ENCODE assay signal across 27 mouse cellular contexts in genomic region chr2:130515791-130516190, GRCm38 (mm10). TPM values are rescaled to one million over a fixed set of nuclear protein-coding genes. Genes with fewer than 3 reads are reported as not detected.
DNase-seq lines count a peak whose midpoint lies in the region; ATAC-seq and TF ChIP-seq lines count a peak whose summit lies in the region.
"Had no signal": no experiment of that assay in that cellular context is flagged by ENCODE, and none has a peak within 500 bp of the region (broad histone marks: within the 10 kb centered on the region; RNA-seq: fewer than 3 reads in every experiment).

No protein-coding gene starts in this region.

- TF ChIP-seq EP300 in stomach, postnatal 0 days (optimal IDR thresholded peaks at IDR 0.05) = no peak

- no peaks in the 10 kb centered on the region for H3K9me3 ChIP-seq in forebrain, embryonic 13.5 days (replicated peaks)
- H3K9me3 ChIP-seq in forebrain, embryonic 12.5 days = no peaks in the 10 kb centered on the region
- H3K9me3 ChIP-seq in megakaryocyte, embryonic 14.5 days = no peaks in the 10 kb centered on the region
- H3K9me3 ChIP-seq in stomach, embryonic 16.5 days (replicated peaks; ENCODE audit: control insufficient read depth, low read length) = no peaks in the 10 kb centered on the region
- no peaks in the 10 kb centered on the region for H3K9me3 ChIP-seq in stomach, postnatal 0 days (ENCODE audit: control insufficient read depth, low read length)
- H3K9me3 ChIP-seq: heart, embryonic 13.5 days; limb, embryonic 12.5 days; liver, embryonic 15.5 days had no signal

- no peak for ATAC-seq in forebrain, embryonic 13.5 days
- ATAC-seq in forebrain, embryonic 12.5 days (ENCODE audit: low FRiP score) = no peak
- no peak for ATAC-seq in megakaryocyte, adult 5-6 weeks (ENCODE audit: poor library complexity, severe bottlenecking)
- no peak for ATAC-seq in stomach, embryonic 16.5 days (ENCODE audit: insufficient read depth, low FRiP score)
- no peak for ATAC-seq in stomach, postnatal 0 days (ENCODE audit: low FRiP score, low TSS enrichment)
- no peak for ATAC-seq in frontal cortex, adult (ENCODE audit: low TSS enrichment)
- ATAC-seq: forebrain, postnatal 0 days; inflammation-experienced regulatory T-cells, adult 6 months; Patski had no signal

- 0 out of 2 replicates have a peak, but pooled peaks cover 7% of the 10 kb centered on the region for H3K4me1 ChIP-seq in forebrain, embryonic 13.5 days
- H3K4me1 ChIP-seq in forebrain, embryonic 12.5 days = peaks cover 12% of the 10 kb centered on the region
- peaks cover 64% of the 10 kb centered on the region for H3K4me1 ChIP-seq in megakaryocyte, embryonic 14.5 days
- H3K4me1 ChIP-seq in stomach, embryonic 16.5 days (ENCODE audit: control insufficient read depth, insufficient read depth, low read length) = no peaks in the 10 kb centered on the region
- H3K4me1 ChIP-seq in stomach, postnatal 0 days (replicated peaks; ENCODE audit: control insufficient read depth, insufficient read depth) = no peaks in the 10 kb centered on the region
- H3K4me1 ChIP-seq: heart, embryonic 13.5 days; limb, embryonic 12.5 days; liver, embryonic 15.5 days had no signal

- peaks cover 45% of the 10 kb centered on the region for H3K36me3 ChIP-seq in forebrain, embryonic 13.5 days (ENCODE audit: poor library complexity, severe bottlenecking)
- peaks cover 36% of the 10 kb centered on the region for H3K36me3 ChIP-seq in forebrain, embryonic 12.5 days (replicated peaks)
- peaks cover 86% of the 10 kb centered on the region for H3K36me3 ChIP-seq in megakaryocyte, embryonic 14.5 days (replicated peaks; ENCODE audit: low read length)
- no peaks in the 10 kb centered on the region; the same call in 1 of the 2 replicates for H3K36me3 ChIP-seq in stomach, embryonic 16.5 days (ENCODE audit: control insufficient read depth, insufficient read depth, low read length)
- H3K36me3 ChIP-seq in stomach, postnatal 0 days (ENCODE audit: control insufficient read depth, insufficient read depth, low read length) = peaks cover 13% of the 10 kb centered on the region; the same call in 1 of the 2 replicates

- no peak overlapping the region for H3K4me2 ChIP-seq in forebrain, embryonic 13.5 days
- no peak overlapping the region for H3K4me2 ChIP-seq in forebrain, embryonic 12.5 days
- H3K4me2 ChIP-seq in stomach, embryonic 16.5 days (ENCODE audit: low read depth, low read length) = no peak overlapping the region
- no peak overlapping the region for H3K4me2 ChIP-seq in stomach, postnatal 0 days (replicated peaks; ENCODE audit: low read depth)
- H3K4me2 ChIP-seq: heart, embryonic 13.5 days; limb, embryonic 12.5 days; liver, embryonic 15.5 days; lung, embryonic 14.5 days had no signal

- no peaks in the 10 kb centered on the region for H3K27me3 ChIP-seq in forebrain, embryonic 13.5 days
- no peaks in the 10 kb centered on the region for H3K27me3 ChIP-seq in forebrain, embryonic 12.5 days
- no peaks in the 10 kb centered on the region for H3K27me3 ChIP-seq in megakaryocyte, embryonic 14.5 days (replicated peaks)
- no peaks in the 10 kb centered on the region for H3K27me3 ChIP-seq in stomach, embryonic 16.5 days (ENCODE audit: control insufficient read depth, insufficient read depth, low read length)
- H3K27me3 ChIP-seq in stomach, postnatal 0 days (ENCODE audit: control insufficient read depth, insufficient read depth, low read length) = no peaks in the 10 kb centered on the region
- H3K27me3 ChIP-seq: heart, embryonic 13.5 days; limb, embryonic 12.5 days; liver, embryonic 15.5 days; Patski had no signal

- TF ChIP-seq CTCF in stomach, postnatal 0 days (IDR thresholded peaks at IDR 0.05; ENCODE audit: low read depth) = no peak

- H3K9ac ChIP-seq in forebrain, embryonic 13.5 days = 0 out of 2 replicates have a peak overlapping the region, but pooled peaks have one; percentile 5
- H3K9ac ChIP-seq in forebrain, embryonic 12.5 days = no peak overlapping the region
- no peak overlapping the region for H3K9ac ChIP-seq in stomach, embryonic 16.5 days (ENCODE audit: low read length)
- H3K9ac ChIP-seq in stomach, postnatal 0 days (ENCODE audit: low read length) = no peak overlapping the region
- H3K9ac ChIP-seq: forebrain, postnatal 0 days; heart, embryonic 13.5 days; limb, embryonic 12.5 days; liver, embryonic 15.5 days; lung, embryonic 14.5 days had no signal

- no peak overlapping the region for H3K4me3 ChIP-seq in forebrain, embryonic 13.5 days
- H3K4me3 ChIP-seq in forebrain, embryonic 12.5 days (replicated peaks) = no peak overlapping the region
- peak overlapping the region; percentile 38 for H3K4me3 ChIP-seq in megakaryocyte, embryonic 14.5 days (replicated peaks)
- no peak overlapping the region for H3K4me3 ChIP-seq in stomach, embryonic 16.5 days (replicated peaks; ENCODE audit: low read length)
- H3K4me3 ChIP-seq in stomach, postnatal 0 days (ENCODE audit: low read depth, low read length) = no peak overlapping the region
- H3K4me3 ChIP-seq: heart, embryonic 13.5 days; left cerebral cortex, adult 2 months; limb, embryonic 12.5 days; liver, embryonic 15.5 days had no signal

- H3K27ac ChIP-seq in forebrain, embryonic 13.5 days = no peak overlapping the region
- H3K27ac ChIP-seq in forebrain, embryonic 12.5 days = no peak overlapping the region
- 0 out of 2 replicates have a peak overlapping the region, but pooled peaks have one; percentile 46 for H3K27ac ChIP-seq in stomach, embryonic 16.5 days (ENCODE audit: low read length)
- H3K27ac ChIP-seq in stomach, postnatal 0 days (replicated peaks) = no peak overlapping the region
- H3K27ac ChIP-seq: heart, embryonic 13.5 days; left cerebral cortex, adult 2 months; limb, embryonic 12.5 days; liver, embryonic 15.5 days had no signal

- 16% methylated on average over 5 of the region's 5 CpGs for WGBS in forebrain, embryonic 13.5 days
- WGBS in forebrain, embryonic 12.5 days = 20% methylated on average over 5 of the region's 5 CpGs
- 69% methylated on average over 5 of the region's 5 CpGs for WGBS in stomach, embryonic 16.5 days
- WGBS in stomach, postnatal 0 days = 78% methylated on average over 5 of the region's 5 CpGs

- no peak for DNase-seq in stomach, postnatal 0 days (ENCODE audit: low spot score)
- DNase-seq: adrenal gland, postnatal 10 days; cerebellum, adult 11-12 months; cerebellum, adult 9-11 months; forebrain, postnatal 0 days; gastrocnemius, postnatal 10 days; heart, postnatal 10 days; kidney, adult 11 months; kidney, postnatal 14 days; lung, embryonic 14.5 days; lung, postnatal 14 days; right cerebral cortex, adult 18-20 months; spleen, adult 18-20 months; thymus, adult 2 months; thymus, postnatal 36 days had no signal

RNA-seq across cellular contexts. Expression of gene Mrps26, which starts 47.8 kb away (rescaled TPM):
- polyA plus RNA-seq in forebrain, embryonic 13.5 days (2015; fragmentation: Nextera tagmentation; extraction: Ambion mirVana) = 73.3 and 82.9 TPM in 2 replicates
- 67.0 and 70.9 TPM in 2 replicates for polyA plus RNA-seq in forebrain, embryonic 12.5 days (2016; fragmentation: Nextera tagmentation; extraction: Ambion mirVana)
- polyA plus RNA-seq in megakaryocyte, embryonic 14.5 days (2012; ENCODE audit: insufficient read depth, low replicate concordance) = 94.8 and 158 TPM in 2 replicates
- total RNA-seq in megakaryocyte, adult 5-6 weeks (2015) = 39.5 and 42.2 TPM in 2 replicates
- total RNA-seq in megakaryocyte, adult 5-6 weeks (2017) = 34.3 and 35.4 TPM in 2 replicates
- 69.6 and 82.3 TPM in 2 replicates for polyA plus RNA-seq in stomach, embryonic 16.5 days (2015; fragmentation: Nextera tagmentation; extraction: Ambion mirVana)
- polyA plus RNA-seq in stomach, postnatal 0 days (2015; fragmentation: Nextera tagmentation; extraction: Ambion mirVana) = 74.6 and 76.3 TPM in 2 replicates
